Mouse (Mus musculus) olfactory bulb, adult 2 months (tissue): Measurements from ENCODE around the gene Kifap3. TPM values are rescaled to one million over a fixed set of nuclear protein-coding genes. Genes with fewer than 3 reads are reported as not detected.
"Not testable (repeated sequence)": the region's sequence is repeated elsewhere in the genome, so short reads cannot be mapped to it uniquely, and the experiment has no call there.

Experiments used
- H3K27ac ChIP-seq: fragments of 200-500 bp; 2 replicates; pipeline ENCODE4 v1.5.1; 2012; ENCODE audit warnings: low read depth, low read length; ENCODE audit not compliant: insufficient read depth
- H3K4me1 ChIP-seq: fragments of 200-500 bp; 2 replicates; pipeline ENCODE4 v1.6.1; 2012; ENCODE audit warnings: low read length; ENCODE audit not compliant: control insufficient read depth, insufficient read depth
- H3K4me3 ChIP-seq: fragments of 200-500 bp; 2 replicates; pipeline ENCODE4 v1.5.1; 2012; ENCODE audit warnings: mild to moderate bottlenecking, low read depth, low read length, moderate library complexity; ENCODE audit not compliant: insufficient read depth
- CTCF ChIP-seq: fragments of 200-500 bp; IDR thresholded peaks from 2 replicates; pipeline ENCODE4 v1.5.1; 2012; ENCODE audit warnings: low read depth, mild to moderate bottlenecking, low read length, moderate library complexity; ENCODE audit not compliant: insufficient read depth
- POLR2A ChIP-seq: fragments of 200-500 bp; IDR thresholded peaks from 2 replicates; pipeline ENCODE4 v1.6.1; 2012; ENCODE audit warnings: mild to moderate bottlenecking, low read depth, low read length, moderate library complexity; ENCODE audit not compliant: insufficient read depth
- WGBS: fragments of 180-500 bp; shearing (Covaris S2); methylation state at CpG from one replicate; pipeline ENCODE4 v1.1.7; 2018; 5-methylcytosine and 5-hydroxymethylcytosine counted together
- polyA plus RNA-seq: library from polyadenylated mRNA; stranded (reverse); fragments of >200 nt; gene quantifications from 2 replicates; pipeline ENCODE4 v1.2.4, GENCODE M21; 2012; ENCODE audit warnings: low replicate concordance; ENCODE audit not compliant: missing spikeins, insufficient read depth, insufficient read length

Gene Kifap3
- polyA plus RNA-seq, 1 experiment: not detected

DNA sequence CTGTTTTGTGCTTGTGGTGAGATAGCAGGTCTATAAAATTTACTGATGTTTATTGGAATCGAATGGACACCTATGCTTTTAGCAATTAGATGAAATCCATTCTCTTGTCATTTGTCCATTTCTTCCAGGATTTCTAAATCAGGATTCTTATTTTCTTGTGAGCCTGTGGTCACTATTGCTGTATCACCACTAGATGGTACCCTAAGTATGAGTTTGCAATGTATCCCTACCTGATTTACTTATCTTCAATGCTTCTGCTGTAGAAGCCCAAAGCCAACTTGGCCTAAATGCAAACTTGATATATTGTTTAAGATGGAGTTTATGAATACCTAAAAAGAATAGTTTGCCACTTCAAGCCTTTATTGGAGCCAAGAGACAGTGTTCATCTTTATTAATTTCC, 54.7 kb downstream of the Kifap3 start:
- TF ChIP-seq POLR2A: no peak
- no peak for TF ChIP-seq CTCF
- H3K4me1 ChIP-seq: no peaks in the 10 kb centered on the region
- no peak overlapping the region for H3K4me3 ChIP-seq
- 91% methylated on average over 1 of the region's 1 CpGs for WGBS
- H3K27ac ChIP-seq: no peak overlapping the region

DNA sequence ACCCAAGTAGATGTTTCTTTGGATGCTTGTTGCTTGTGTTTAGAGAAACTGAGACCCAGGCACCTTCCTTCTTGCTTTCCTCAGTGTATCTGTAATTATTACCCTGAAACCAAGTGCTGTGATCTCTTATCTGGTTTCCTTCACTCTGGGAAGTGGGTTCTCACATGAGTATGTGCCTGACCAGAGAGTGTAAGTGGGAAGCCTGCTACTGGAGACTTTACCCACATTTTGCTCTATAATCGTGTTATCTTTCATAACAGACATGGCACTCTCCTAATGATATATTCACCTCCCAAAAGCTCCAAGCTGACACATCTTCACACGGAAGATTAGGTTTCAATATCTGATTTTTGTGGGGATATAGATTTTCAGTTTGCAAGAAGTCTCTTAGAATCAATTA, 55.7 kb downstream of the Kifap3 start:
- Histone ChIP-seq H3K4me1 (no peaks in the 10 kb centered on the region), H3K27ac (no peak overlapping the region), H3K4me3 (no peak overlapping the region)
- TF ChIP-seq POLR2A: no peak
- TF ChIP-seq CTCF: no peak
- 93% methylated on average over 2 of the region's 2 CpGs for WGBS

DNA sequence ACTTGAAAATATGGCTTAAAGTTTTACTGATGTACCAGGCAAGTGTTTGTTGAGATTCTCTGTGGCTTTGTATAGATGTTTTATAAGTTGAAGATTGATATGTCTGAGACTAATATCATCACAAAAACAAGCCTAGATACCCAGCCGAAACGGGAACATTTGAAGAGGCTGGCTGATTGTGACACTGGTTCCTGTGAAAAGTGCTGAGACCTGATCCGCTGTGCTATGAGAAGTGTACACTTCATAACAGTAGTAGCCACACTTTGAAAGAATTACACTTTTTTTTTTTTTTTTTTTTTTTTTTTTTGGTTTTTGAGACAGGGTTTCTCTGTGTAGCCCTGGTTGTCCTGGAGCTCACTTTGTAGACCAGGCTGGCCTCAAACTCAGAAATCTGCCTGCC, 59.1 kb downstream of the Kifap3 start:
- not testable (repeated sequence) for H3K27ac ChIP-seq, H3K4me1 ChIP-seq, H3K4me3 ChIP-seq
- 95% methylated on average over 3 of the region's 3 CpGs for WGBS

DNA sequence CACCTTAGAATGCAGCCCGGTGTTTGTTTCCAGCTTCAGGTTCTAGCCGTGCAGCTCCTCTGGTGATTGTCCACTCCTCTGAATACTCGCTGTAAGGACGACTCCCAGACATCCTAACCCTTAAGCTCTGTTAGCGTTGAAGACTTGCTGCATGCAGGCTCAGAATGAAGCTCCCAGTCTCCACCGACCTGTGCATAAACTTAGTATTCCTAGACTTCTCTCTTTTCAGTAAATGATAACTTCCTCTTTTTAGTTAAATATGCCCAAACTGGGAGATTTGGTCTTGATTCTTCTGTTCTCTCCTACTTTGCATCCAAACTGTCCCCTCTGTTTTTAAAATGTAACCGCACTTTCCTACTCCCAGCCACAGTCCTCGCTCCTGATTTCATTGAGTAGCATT, 61.2 kb downstream of the Kifap3 start:
- Histone ChIP-seq H3K27ac (no peak overlapping the region), H3K4me1 (no peaks in the 10 kb centered on the region), H3K4me3 (no peak overlapping the region)
- TF ChIP-seq POLR2A (no peak), CTCF (no peak)
- WGBS: 93% methylated on average over 8 of the region's 8 CpGs

DNA sequence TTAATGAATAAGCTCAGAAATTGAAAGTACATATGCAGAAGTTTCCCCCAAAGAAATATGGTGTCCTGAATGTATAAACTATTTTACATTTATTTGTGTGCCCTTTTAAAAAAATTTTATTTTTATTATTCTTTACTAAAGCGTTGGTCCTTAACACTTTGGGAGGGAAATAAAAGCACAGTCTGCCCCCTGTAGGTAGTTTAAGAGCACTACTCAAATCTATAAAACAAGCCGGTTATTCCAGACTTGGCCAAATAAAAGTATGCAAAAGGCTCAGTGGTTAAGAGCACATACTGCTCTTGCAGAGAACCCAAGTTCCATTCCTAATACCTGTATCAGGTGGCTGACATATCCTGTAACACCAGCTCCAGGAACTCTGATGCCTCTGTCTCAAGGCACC, 62.9 kb downstream of the Kifap3 start:
- no peak overlapping the region for H3K27ac ChIP-seq
- H3K4me3 ChIP-seq: no peak overlapping the region
- WGBS: 37% methylated on average over 2 of the region's 2 CpGs
- H3K4me1 ChIP-seq: no peaks in the 10 kb centered on the region
- TF ChIP-seq POLR2A (no peak), CTCF (no peak)

DNA sequence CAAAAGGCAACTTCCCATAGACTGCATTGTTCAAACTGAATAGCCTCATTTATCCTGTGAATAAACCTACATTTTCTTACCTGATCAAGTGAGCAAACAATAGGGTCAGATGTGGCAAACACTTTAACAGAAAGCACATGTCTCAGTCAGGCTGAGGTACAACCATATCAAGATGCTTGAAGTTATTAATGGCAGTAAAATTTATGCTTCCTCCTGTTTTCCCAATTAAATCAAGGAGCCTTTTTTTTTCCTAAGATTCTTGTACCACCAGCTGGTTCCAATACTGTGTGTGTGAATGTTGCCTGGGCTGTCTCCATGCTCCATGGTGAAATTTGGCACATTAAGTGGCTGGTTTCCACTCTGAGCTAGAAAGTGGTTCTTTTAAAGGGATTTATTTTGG, 64.5 kb downstream of the Kifap3 start:
- no peak for TF ChIP-seq CTCF
- no peak for TF ChIP-seq POLR2A
- Histone ChIP-seq H3K27ac (no peak overlapping the region), H3K4me1 (no peaks in the 10 kb centered on the region), H3K4me3 (no peak overlapping the region)

DNA sequence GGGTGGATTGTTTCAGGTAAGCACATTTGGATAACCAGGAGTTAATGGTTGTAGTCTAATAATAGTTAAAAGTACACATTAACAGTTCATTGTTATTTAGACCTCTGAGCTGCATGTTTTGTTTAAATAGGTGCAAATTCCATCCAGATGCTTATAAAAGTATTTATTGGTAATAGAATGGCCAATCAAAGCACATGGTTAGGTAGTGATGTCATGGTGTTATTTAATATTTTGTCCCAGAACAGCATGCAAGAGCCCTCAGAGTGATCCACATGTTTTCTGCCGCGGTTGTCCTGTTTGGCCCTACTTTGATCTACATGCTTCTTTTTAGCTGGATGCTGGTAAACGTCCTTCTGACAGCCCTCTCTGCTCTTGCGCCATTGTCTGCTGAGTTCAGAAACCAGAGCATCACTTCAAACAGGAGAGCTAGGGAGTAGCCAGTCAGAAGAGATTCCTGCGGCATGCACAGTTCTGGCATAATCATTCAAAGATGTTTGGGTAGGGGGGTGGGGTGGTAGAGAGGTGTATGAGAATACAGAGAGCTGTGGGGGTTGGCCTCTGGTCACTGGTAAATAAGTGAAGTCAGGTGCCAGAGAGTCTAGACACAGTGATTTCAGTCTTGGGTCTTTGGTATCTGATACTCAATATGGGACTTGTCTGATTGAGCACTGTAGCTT, 73.6 kb downstream of the Kifap3 start:
- Histone ChIP-seq H3K4me3 (no peak overlapping the region), H3K27ac (no peak overlapping the region), H3K4me1 (no peaks in the 10 kb centered on the region)
- 76% methylated on average over 5 of the region's 5 CpGs for WGBS
- no peak for TF ChIP-seq POLR2A
- no peak for TF ChIP-seq CTCF

DNA sequence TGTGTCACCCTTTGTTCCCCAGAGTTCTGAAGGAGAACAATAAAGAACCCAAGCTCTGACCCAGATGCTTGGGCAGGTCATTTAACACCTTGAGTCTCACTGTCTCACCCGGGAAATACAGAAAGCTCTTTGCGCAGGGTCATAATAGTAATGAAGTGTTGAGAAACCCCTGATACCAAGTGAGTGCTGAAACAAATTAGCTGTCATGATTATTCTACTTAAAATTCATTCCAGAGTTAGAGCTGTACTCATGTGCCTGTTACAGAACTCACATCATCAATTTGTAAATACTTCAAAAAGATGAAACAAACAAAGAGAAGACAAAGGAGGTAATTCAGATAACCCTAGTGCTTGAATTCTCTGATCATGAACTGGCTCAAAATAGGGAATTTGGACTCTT, 79.0 kb downstream of the Kifap3 start:
- WGBS: 95% methylated on average over 2 of the region's 2 CpGs
- Histone ChIP-seq H3K27ac (no peak overlapping the region), H3K4me3 (no peak overlapping the region), H3K4me1 (no peaks in the 10 kb centered on the region)
- TF ChIP-seq POLR2A (no peak), CTCF (no peak)

DNA sequence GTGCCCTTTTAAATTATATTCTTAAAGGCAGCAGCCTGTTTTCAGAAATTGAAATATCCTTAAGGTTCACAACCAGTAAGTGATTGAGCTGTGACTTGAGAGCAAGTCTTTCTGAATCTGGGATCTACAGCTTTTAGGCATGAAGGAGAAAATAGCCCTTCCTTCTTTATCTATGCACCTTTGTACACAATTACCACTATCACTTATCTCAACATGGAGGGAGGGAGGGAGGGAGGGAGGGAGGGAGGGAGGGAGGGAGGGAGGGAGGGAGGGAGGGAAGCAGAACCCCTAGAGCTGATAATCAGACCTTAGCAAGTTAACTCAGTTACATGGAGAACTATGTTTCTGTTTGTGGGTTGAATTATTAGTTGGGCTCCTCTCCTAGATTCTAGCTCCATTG, 82.2 kb downstream of the Kifap3 start:
- Histone ChIP-seq H3K4me1 (no peaks in the 10 kb centered on the region), H3K27ac (no peak overlapping the region), H3K4me3 (no peak overlapping the region)
- TF ChIP-seq CTCF (no peak), POLR2A (no peak)

DNA sequence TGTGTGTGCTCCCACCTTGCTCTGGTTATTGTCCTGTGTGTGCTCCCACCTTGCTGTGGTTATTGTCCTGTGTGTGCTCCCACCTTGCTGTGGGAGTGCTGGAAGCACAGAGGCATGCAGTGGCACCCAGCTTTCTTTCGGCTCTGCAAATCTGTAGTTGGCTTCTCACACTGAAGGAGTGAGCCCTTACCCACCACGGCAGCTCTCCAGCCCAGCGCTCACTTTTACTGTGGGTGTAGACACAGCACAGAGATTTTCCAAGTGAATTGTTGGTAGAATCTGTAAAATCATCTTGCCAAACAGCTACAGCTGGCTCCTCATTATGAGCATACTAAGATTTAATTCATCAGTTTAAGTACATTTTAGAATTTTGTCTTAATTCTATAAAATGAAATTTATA, 93.8 kb downstream of the Kifap3 start:
- no peak overlapping the region for H3K4me3 ChIP-seq
- 63% methylated on average over 3 of the region's 3 CpGs for WGBS
- H3K4me1 ChIP-seq: no peaks in the 10 kb centered on the region
- no peak for TF ChIP-seq CTCF
- no peak for TF ChIP-seq POLR2A
- H3K27ac ChIP-seq: no peak overlapping the region

DNA sequence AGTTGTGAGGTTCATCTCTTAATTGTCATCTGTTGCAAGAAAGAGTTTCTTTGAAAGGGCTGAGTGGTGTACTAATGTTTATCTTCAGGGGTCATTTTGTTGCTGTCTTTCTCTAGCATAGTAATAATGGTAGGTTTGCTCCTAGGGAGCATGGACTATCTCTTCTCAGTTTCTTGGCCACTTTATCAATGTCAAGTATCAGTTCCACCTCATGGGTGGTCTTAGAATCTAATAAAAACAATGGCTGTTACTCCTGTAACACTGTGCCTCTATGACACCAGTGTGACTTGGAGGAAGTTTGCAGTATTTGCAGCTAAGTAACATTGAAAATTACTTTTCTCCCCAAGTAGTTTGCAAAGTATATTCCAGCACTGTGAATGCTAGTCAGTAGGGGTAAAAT, 110.2 kb downstream of the Kifap3 start:
- no peaks in the 10 kb centered on the region for H3K4me1 ChIP-seq
- H3K27ac ChIP-seq: no peak overlapping the region
- TF ChIP-seq POLR2A: no peak
- no peak for TF ChIP-seq CTCF
- no peak overlapping the region for H3K4me3 ChIP-seq
